Mouse (Mus musculus) liver, embryonic 13.5 days (tissue): ENCODE data around the gene Mtf1. TPM values are rescaled to one million over a fixed set of nuclear protein-coding genes. Genes with fewer than 3 reads are reported as not detected.

ENCODE experiments used
- ATAC-seq: fragments of 200-750 bp; cut with Nextera tagmentation; 2 replicates; pipeline ENCODE4 v1.8.0; 2017; ENCODE audit warnings: low read depth, mild to moderate bottlenecking, moderate number of reproducible peaks, moderate library complexity
- DNase-seq: peaks from one replicate; pipeline ENCODE4 v3.0.0; 2022
- H3K27ac ChIP-seq: fragments of 300-500 bp; sonication (generic); 2 replicates; pipeline ENCODE4 v1.5.1; 2015; ENCODE audit warnings: moderate library complexity, mild to moderate bottlenecking, inconsistent platforms
- H3K27me3 ChIP-seq: fragments of 300-500 bp; sonication (generic); 2 replicates; pipeline ENCODE4 v1.6.1; 2015; ENCODE audit warnings: mild to moderate bottlenecking, inconsistent platforms
- H3K36me3 ChIP-seq: fragments of 300-500 bp; sonication (generic); 2 replicates; pipeline ENCODE4 v1.6.1; 2015; ENCODE audit warnings: mild to moderate bottlenecking, inconsistent platforms
- H3K4me1 ChIP-seq: fragments of 300-500 bp; sonication (generic); replicated peaks from 2 replicates; pipeline ENCODE4 v1.6.1; 2015; ENCODE audit warnings: inconsistent platforms
- H3K4me2 ChIP-seq: fragments of 300-500 bp; sonication (generic); 2 replicates; pipeline ENCODE4 v1.6.1; 2015; ENCODE audit warnings: inconsistent platforms, mild to moderate bottlenecking, moderate library complexity
- H3K4me3 ChIP-seq: fragments of 300-500 bp; sonication (generic); replicated peaks from 2 replicates; pipeline ENCODE4 v1.5.1; 2015; ENCODE audit warnings: mild to moderate bottlenecking, inconsistent platforms
- H3K9ac ChIP-seq: fragments of 300-500 bp; sonication (generic); 2 replicates; pipeline ENCODE4 v1.6.1; 2015; ENCODE audit warnings: mild to moderate bottlenecking, inconsistent platforms
- H3K9me3 ChIP-seq: fragments of 300-500 bp; sonication (generic); replicated peaks from 2 replicates; pipeline ENCODE4 v1.6.1; 2016; ENCODE audit warnings: inconsistent platforms
- WGBS: fragments of 180-500 bp; shearing (Covaris S2); methylation state at CpG from one replicate; pipeline ENCODE4 v1.1.7; 2015; ENCODE audit not compliant: insufficient replicate concordance; 5-methylcytosine and 5-hydroxymethylcytosine counted together
- polyA plus RNA-seq: library from polyadenylated mRNA; unstranded; fragments of >200 nt; fragmentation: Nextera tagmentation; extraction: Ambion mirVana; gene quantifications from 2 replicates; pipeline ENCODE4 v1.2.1, GENCODE M21; 2015

Gene Mtf1
- 14.4 and 15.5 TPM in 2 replicates for polyA plus RNA-seq

- Histone ChIP-seq H3K27ac (peak within 1 kb of the TSS; percentile 99), H3K36me3 (peaks cover 68% of the 10 kb centered on the region), H3K27me3 (no peaks in the 10 kb centered on the region), H3K9me3 (no peaks in the 10 kb centered on the region), H3K4me1 (peaks cover 49% of the 10 kb centered on the region), H3K9ac (peak within 1 kb of the TSS; percentile 96), H3K4me2 (peak within 1 kb of the TSS; percentile 93), H3K4me3 (peak within 1 kb of the TSS; percentile 82)
- ATAC-seq = peak; percentile 71
- peak; percentile 79 for DNase-seq
- 4% methylated on average over 21 of the region's 21 CpGs for WGBS
These were observed at the start of gene Mtf1 for GRCm38 (mm10) chr4:124801552-124802308. Mtf1 (plus strand) TSS chr4:124802104.

- peaks cover 79% of the 10 kb centered on the region for H3K4me1 ChIP-seq
- no peaks in the 10 kb centered on the region for H3K9me3 ChIP-seq
- ATAC-seq = peak; percentile 74
- peak overlapping the region; percentile 88 for H3K4me3 ChIP-seq
- peak; percentile 73 for DNase-seq
- H3K27me3 ChIP-seq = no peaks in the 10 kb centered on the region
- peaks cover 9% of the 10 kb centered on the region; the same call in 1 of the 2 replicates for H3K36me3 ChIP-seq
- H3K4me2 ChIP-seq = peak overlapping the region; percentile 87
- peak overlapping the region; percentile 92 for H3K27ac ChIP-seq
- H3K9ac ChIP-seq = peak overlapping the region; percentile 94
- WGBS = 2% methylated on average over 14 of the region's 15 CpGs
These were observed 49.4 kb upstream of the Mtf1 start for GRCm38 (mm10) chr4:124752281-124753199.

- peak overlapping the region; percentile 66 for H3K27ac ChIP-seq
- DNase-seq = no peak
- H3K4me3 ChIP-seq = no peak overlapping the region
- H3K9ac ChIP-seq = peak overlapping the region; percentile 40
- peaks cover 32% of the 10 kb centered on the region for H3K36me3 ChIP-seq
- no peaks in the 10 kb centered on the region for H3K9me3 ChIP-seq
- H3K4me2 ChIP-seq = 0 out of 2 replicates have a peak overlapping the region, but pooled peaks have one; percentile 12
- 36% methylated on average over 7 of the region's 7 CpGs for WGBS
- ATAC-seq = no peak
- H3K27me3 ChIP-seq = no peaks in the 10 kb centered on the region
- peaks cover 84% of the 10 kb centered on the region for H3K4me1 ChIP-seq
These were observed 46.4 kb upstream of the Mtf1 start for GRCm38 (mm10) chr4:124755526-124755925.

GRCm38 (mm10) chr4:124759305-124759811 lies 42.5 kb upstream of the Mtf1 start:
- H3K9me3 ChIP-seq = no peaks in the 10 kb centered on the region
- H3K4me1 ChIP-seq = peaks cover 72% of the 10 kb centered on the region
- DNase-seq (no peak), ATAC-seq (peak; percentile 65)
- no peak overlapping the region for H3K4me2 ChIP-seq
- H3K9ac ChIP-seq = no peak overlapping the region
- no peaks in the 10 kb centered on the region for H3K27me3 ChIP-seq
- no peak overlapping the region for H3K4me3 ChIP-seq
- peaks cover 33% of the 10 kb centered on the region for H3K36me3 ChIP-seq
- WGBS = 21% methylated on average over 7 of the region's 7 CpGs
- peak overlapping the region; percentile 69 for H3K27ac ChIP-seq

DNA sequence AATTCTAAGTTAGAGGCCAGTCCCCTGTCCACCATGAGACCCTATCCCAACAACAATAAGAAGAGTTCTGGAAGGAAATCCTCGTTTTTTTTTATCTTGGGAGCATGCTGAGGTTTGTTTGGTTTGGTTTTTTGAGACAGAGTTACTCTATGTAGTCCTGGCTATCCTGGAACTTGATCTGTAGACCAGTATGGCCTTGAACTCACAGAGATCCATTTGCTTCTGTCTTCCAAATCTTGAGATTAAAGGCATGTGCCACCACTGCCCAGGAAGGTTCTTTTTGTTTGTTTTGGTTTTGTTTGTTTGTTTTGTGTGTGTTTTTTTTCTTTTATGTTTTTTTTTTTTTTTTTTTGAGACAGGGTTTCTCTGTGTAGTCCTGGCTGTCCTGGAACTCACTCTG lies 40.7 kb upstream of the Mtf1 start:
- Histone ChIP-seq H3K4me3 (no peak overlapping the region), H3K9ac (no peak overlapping the region), H3K4me1 (peaks cover 72% of the 10 kb centered on the region), H3K27me3 (no peaks in the 10 kb centered on the region), H3K4me2 (no peak overlapping the region), H3K27ac (no peak overlapping the region), H3K36me3 (peaks cover 34% of the 10 kb centered on the region), H3K9me3 (no peaks in the 10 kb centered on the region)
- ATAC-seq = no peak
- DNase-seq = no peak
- WGBS = 32% methylated on average over 1 of the region's 1 CpGs

DNA sequence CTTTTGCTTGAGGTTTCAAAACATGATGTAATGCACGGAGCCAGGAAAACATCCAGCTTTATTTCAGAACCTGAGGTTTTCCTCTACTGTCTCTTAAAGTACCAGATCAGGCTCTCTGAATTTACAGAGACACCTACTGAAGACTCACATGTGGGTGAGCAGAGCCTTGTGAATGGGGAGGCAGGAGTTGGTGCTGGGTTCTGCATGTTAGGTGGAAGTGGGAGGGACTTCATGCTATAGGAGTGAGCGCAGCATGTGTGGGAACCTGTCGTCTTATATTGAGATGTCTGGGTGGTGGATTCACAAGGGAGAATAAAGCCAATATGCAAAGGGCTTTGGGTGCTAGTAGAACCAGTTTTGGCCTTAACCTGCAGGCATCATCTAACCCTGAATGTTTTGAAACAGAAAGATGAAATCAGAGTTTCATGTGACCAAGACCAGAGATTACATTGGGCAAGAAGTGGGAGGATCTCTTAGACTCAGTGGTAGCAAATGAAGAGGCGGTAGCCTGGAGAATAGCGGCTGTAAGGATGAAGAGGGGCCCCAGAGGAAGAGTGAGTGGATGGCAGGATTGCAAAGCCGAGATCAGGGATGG lies 38.9 kb upstream of the Mtf1 start:
- H3K9ac ChIP-seq = no peak overlapping the region
- H3K4me2 ChIP-seq = no peak overlapping the region
- H3K27ac ChIP-seq = no peak overlapping the region
- H3K27me3 ChIP-seq = no peaks in the 10 kb centered on the region
- peaks cover 77% of the 10 kb centered on the region for H3K4me1 ChIP-seq
- no peak for ATAC-seq
- H3K36me3 ChIP-seq = peaks cover 29% of the 10 kb centered on the region
- no peak overlapping the region for H3K4me3 ChIP-seq
- WGBS = 78% methylated on average over 6 of the region's 6 CpGs
- DNase-seq = no peak
- H3K9me3 ChIP-seq = no peaks in the 10 kb centered on the region

GRCm38 (mm10) chr4:124765802-124766565 lies 35.9 kb upstream of the Mtf1 start:
- H3K27me3 ChIP-seq = no peaks in the 10 kb centered on the region
- DNase-seq (no peak), ATAC-seq (no peak)
- H3K4me2 ChIP-seq = peak overlapping the region; percentile 25
- WGBS = 54% methylated on average over 23 of the region's 23 CpGs
- H3K4me1 ChIP-seq = peaks cover 82% of the 10 kb centered on the region
- no peaks in the 10 kb centered on the region for H3K9me3 ChIP-seq
- H3K36me3 ChIP-seq = peaks cover 6% of the 10 kb centered on the region; the same call in 1 of the 2 replicates
- peak overlapping the region; percentile 17; the same call in 1 of the 2 replicates for H3K9ac ChIP-seq
- no peak overlapping the region for H3K4me3 ChIP-seq
- peak overlapping the region; percentile 63 for H3K27ac ChIP-seq

- peak overlapping the region; percentile 25 for H3K4me2 ChIP-seq
These were observed 35.4 kb upstream of the Mtf1 start for GRCm38 (mm10) chr4:124766566-124766940.

GRCm38 (mm10) chr4:124768963-124769591 lies 32.8 kb upstream of the Mtf1 start:
- WGBS = 21% methylated on average over 13 of the region's 13 CpGs
- Histone ChIP-seq H3K9ac (peak overlapping the region; percentile 56), H3K4me1 (peaks cover 98% of the 10 kb centered on the region), H3K36me3 (0 out of 2 replicates have a peak, but pooled peaks cover 2% of the 10 kb centered on the region), H3K4me3 (peak overlapping the region; percentile 28), H3K9me3 (no peaks in the 10 kb centered on the region), H3K4me2 (peak overlapping the region; percentile 53), H3K27me3 (no peaks in the 10 kb centered on the region), H3K27ac (peak overlapping the region; percentile 84)
- ATAC-seq = peak; percentile 77
- DNase-seq = peak; percentile 40

More at GRCm38 (mm10) chr4:124766566-124766940, 35.4 kb upstream of the Mtf1 start:
- Histone ChIP-seq H3K9ac (peak overlapping the region; percentile 17; the same call in 1 of the 2 replicates), H3K9me3 (no peaks in the 10 kb centered on the region), H3K36me3 (peaks cover 6% of the 10 kb centered on the region; the same call in 1 of the 2 replicates), H3K27ac (peak overlapping the region; percentile 63), H3K4me3 (no peak overlapping the region), H3K27me3 (no peaks in the 10 kb centered on the region), H3K4me1 (peaks cover 87% of the 10 kb centered on the region)
- 29% methylated on average over 2 of the region's 2 CpGs for WGBS
- no peak for DNase-seq
- no peak for ATAC-seq

DNA sequence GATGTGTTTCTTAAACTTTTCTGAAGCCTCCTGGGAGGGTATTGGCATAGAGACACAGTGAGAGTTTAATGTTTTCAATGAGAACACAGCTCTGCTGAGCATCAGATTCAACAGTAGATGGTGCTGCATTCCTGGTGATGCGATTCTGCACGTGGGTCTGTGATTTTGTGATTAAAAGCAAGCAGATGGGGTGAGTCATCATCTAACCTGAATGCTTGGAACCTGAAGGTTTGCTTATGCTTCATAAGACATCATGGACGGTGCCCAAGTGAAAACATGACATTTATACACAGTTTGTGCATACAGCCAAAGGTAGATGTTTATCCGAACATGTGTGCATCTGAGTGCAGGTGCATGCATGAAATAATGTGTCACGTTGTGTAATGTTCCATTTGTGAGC lies 31.3 kb upstream of the Mtf1 start:
- H3K27ac ChIP-seq = peak overlapping the region; percentile 96; the same call in 1 of the 2 replicates
- no peaks in the 10 kb centered on the region for H3K9me3 ChIP-seq

More for the DNA sequence above, 31.3 kb upstream of the Mtf1 start:
- DNase-seq (no peak), ATAC-seq (no peak)
- no peak overlapping the region for H3K4me2 ChIP-seq
- 63% methylated on average over 5 of the region's 5 CpGs for WGBS
- H3K36me3 ChIP-seq = no peaks in the 10 kb centered on the region
- no peak overlapping the region for H3K4me3 ChIP-seq
- peaks cover 99% of the 10 kb centered on the region for H3K4me1 ChIP-seq
- no peak overlapping the region for H3K9ac ChIP-seq
- no peaks in the 10 kb centered on the region for H3K27me3 ChIP-seq
